Mouse (Mus musculus) telencephalon, adult 2 months (tissue): ENCODE results near the gene Rassf1.

Experiments
- DNase-seq: peaks from one replicate; pipeline ENCODE4 v3.0.0-alpha.2; 2011; ENCODE audit warnings: low read depth, low spot score

Rassf1 gene

GRCm38 (mm10) chr9:107540420-107540819, 10.9 kb upstream of the Rassf1 start:
- DNase-seq: no peak

- DNase-seq: no peak
Observed at GRCm38 (mm10) chr9:107541005-107541404, 10.3 kb upstream of the Rassf1 start.

GRCm38 (mm10) chr9:107541474-107542351, 9.6 kb upstream of the Rassf1 start, which contains the start of the genes Cyb561d2 and Nprl2:
Cyb561d2 (minus strand) TSS chr9:107542193.
Nprl2 (plus strand) TSS chr9:107542226.
- DNase-seq: peak; percentile 94

- no peak for DNase-seq
Observed at GRCm38 (mm10) chr9:107542352-107542686, 9.0 kb upstream of the Rassf1 start.

GRCm38 (mm10) chr9:107542721-107543120, 8.6 kb upstream of the Rassf1 start:
- no peak for DNase-seq

GRCm38 (mm10) chr9:107543299-107543698, 8.1 kb upstream of the Rassf1 start:
- DNase-seq: no peak

- DNase-seq: no peak
Observed at GRCm38 (mm10) chr9:107544196-107544700, 7.1 kb upstream of the Rassf1 start.

GRCm38 (mm10) chr9:107544729-107545128, 6.6 kb upstream of the Rassf1 start:
- DNase-seq: no peak

- no peak for DNase-seq
Observed at GRCm38 (mm10) chr9:107545199-107545598, 6.2 kb upstream of the Rassf1 start.

- no peak for DNase-seq
Observed at GRCm38 (mm10) chr9:107545602-107546001, 5.8 kb upstream of the Rassf1 start.

- DNase-seq: peak; percentile 82
Observed at GRCm38 (mm10) chr9:107547026-107547425, 4.3 kb upstream of the Rassf1 start, which contains the start of gene Zmynd10. Zmynd10 (plus strand) TSS chr9:107547298.

GRCm38 (mm10) chr9:107547957-107548356, 3.4 kb upstream of the Rassf1 start:
- DNase-seq: no peak

GRCm38 (mm10) chr9:107548820-107549219, 2.5 kb upstream of the Rassf1 start:
- no peak for DNase-seq

GRCm38 (mm10) chr9:107549297-107550074, 1.9 kb upstream of the Rassf1 start:
- DNase-seq: no peak

GRCm38 (mm10) chr9:107550491-107551116, 751 bp upstream of the Rassf1 start:
- no peak for DNase-seq

GRCm38 (mm10) chr9:107551890-107552355, 568 bp downstream of the Rassf1 start:
- DNase-seq: no peak

- no peak for DNase-seq
Observed at GRCm38 (mm10) chr9:107552690-107553393, 1.5 kb downstream of the Rassf1 start.

- DNase-seq: no peak
Observed at GRCm38 (mm10) chr9:107553541-107554318, 2.4 kb downstream of the Rassf1 start.

GRCm38 (mm10) chr9:107554319-107554825, 3.0 kb downstream of the Rassf1 start:
- peak; percentile 98 for DNase-seq

GRCm38 (mm10) chr9:107555031-107555457, 3.7 kb downstream of the Rassf1 start:
- no peak for DNase-seq
